Mouse (Mus musculus): ENCODE data around the gene Stmn1.

Stmn1 gene

DNA sequence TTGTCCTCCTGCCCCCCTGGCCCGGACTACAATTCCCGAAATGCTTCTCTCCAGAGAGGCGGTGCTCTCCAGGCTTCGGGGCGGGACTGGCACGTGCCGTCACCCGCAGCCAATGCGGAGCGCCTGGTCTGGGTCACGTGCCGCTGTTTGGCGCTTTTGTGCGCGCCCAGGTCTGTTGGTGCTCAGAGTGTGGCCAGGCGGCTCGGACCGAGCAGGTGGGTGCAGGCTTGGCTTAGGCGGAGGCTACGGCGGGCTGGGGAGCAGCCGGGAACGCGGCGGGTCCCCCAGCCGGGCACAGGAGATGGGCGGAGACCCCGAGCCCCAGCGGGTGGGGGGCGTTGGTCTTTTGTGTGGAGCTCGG lies at the start of gene Stmn1:
Gene Stmn1, plus strand, starts transcription at position 106 of the 361 bp plus-strand sequence.
- peak; percentile 86 for DNase-seq (ENCODE audit: extremely low read depth, low read depth)

DNA sequence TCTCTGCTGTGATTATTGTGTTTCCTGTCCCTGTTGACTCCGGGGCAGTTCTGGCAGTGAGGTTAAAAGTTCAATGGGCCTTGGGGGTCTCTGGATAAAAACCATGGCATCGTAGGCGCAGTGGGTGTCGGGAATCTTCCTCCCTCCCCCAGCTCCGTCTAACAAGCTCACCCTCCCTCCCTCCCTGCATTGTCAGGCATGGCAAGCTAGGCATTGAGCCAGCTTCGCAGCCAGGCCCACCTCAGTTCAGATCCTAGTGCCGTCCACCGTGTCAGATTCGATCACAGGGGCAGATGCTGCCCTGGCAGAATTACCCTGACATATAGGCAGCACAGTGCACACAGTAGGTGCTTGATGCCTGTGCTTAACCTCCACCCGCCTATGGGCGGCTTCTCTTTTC lies 46.1 kb upstream of the Stmn1 start:
- no peak for DNase-seq (ENCODE audit: extremely low read depth, low read depth)

DNA sequence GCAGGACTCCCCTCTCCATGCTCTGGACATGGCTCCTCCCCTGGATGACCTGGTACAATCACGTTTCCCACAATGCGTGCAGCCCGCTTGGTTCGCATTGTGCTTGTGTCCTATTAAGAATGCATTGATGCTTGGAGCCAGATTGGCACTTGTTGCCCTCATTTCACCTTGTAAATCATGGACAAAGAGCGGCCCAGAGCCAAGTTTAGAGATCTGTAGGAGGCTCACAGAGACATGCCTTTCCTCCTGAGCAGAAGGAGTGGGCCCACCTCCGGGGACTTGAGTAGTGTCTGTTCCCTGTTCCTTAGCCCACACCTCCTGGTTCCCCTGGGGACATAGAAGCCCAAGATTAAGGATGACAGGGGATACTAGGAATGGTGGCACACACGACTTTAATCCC lies 44.2 kb upstream of the Stmn1 start:
- no peak for DNase-seq (ENCODE audit: extremely low read depth, low read depth)

DNA sequence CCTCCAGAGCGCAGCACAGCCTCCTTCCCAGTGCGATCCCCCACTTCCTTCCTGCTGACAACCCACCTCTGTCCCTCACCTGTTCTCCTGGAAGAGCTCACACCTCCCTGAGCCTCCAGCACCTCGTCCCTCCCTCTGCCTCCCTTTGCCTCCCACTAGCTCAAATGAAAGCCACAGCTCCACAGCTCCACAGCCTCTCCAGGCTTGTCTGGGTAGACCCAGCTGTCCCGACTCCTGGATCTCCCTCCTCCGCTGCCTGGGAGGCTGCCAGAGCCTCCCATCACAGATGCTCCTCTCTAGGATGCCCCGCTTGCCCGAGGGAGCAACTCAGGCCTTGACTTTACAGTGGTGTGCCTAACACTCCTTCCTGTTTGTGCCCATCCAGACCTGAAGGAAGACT lies 43.0 kb upstream of the Stmn1 start:
- no peak for DNase-seq (ENCODE audit: extremely low read depth, low read depth)

DNA sequence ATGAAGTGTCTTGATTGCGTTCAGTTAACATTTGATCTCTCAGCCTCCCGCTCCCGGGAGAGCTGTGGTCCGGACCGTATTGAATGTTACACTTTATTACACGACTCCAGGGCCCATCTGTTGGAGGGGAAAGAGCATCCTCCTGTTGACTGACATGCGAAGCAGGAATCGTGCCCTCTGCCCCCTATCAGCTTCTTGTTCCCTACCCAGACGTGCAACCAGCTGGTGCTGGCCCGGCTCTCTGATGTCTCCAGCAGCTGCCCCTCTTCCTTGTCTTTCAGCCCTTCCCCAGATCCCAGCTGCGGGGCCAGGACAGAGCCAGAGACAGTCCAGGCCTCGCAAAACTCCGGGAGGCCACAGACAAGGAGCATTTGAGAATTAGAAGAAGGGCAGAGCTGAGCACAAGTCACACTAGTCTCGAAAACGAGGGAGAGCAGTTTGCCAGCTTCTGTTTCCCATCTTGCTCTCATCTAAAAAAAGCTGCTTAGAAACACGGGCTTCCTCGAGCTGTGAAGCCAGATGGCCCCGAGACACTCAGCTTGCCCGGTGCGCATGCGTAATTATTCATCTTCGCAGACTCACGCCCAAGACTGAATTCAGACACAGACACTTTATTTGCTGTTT lies 37.6 kb upstream of the Stmn1 start:
- DNase-seq (ENCODE audit: extremely low read depth, low read depth) = no peak

DNA sequence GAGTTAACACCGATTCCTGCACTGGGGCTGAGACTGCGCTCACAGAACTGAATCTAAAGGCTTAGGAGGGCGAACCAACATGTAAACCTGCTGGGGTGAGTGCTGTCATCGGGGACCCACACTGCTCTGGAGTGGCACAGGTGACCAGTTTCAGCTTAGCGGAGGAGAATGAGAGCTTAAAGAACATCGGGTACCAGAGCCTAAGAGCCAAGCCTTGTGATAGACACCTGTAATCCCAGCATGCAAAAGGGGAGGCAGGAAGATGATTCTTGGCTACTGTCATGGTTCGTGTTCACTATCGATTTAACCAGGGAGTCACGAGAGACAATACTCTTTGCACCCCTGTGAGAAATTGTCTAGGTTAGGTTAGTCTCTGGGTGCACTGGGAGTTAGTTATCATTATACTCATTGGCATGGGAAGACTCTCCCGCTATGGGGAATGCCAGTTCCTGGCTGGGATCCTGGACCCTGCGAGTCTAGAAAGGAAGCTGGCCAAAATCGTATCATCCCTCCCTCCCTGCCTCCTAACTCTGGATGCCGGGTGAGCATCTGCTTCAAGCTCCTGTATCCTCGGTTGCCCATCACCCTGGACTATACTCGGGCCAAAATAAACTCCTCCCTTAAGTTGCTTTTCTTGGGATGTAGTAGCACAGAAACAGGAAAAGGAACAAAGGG lies 35.3 kb upstream of the Stmn1 start:
- no peak for DNase-seq (ENCODE audit: extremely low read depth, low read depth)

DNA sequence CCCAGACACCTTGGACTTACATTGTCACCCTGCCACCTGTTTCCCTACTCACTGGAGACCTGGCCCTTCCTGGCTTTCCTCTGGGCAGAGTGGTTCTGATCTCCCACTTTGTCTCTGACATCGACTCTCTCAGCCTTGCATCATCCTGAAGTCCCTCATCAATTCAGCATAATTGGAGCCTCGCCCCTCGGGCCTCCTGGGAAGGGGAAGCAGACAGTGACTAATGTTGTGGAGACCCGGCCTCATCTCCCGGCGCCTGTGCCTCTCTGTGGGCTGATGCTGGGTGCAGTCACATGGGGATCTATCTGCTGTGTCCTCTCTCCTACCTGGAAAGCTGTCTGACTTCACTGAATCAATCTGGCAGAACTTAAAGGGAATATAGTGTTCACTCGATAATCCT lies 31.9 kb upstream of the Stmn1 start:
- DNase-seq (ENCODE audit: extremely low read depth, low read depth) = no peak

DNA sequence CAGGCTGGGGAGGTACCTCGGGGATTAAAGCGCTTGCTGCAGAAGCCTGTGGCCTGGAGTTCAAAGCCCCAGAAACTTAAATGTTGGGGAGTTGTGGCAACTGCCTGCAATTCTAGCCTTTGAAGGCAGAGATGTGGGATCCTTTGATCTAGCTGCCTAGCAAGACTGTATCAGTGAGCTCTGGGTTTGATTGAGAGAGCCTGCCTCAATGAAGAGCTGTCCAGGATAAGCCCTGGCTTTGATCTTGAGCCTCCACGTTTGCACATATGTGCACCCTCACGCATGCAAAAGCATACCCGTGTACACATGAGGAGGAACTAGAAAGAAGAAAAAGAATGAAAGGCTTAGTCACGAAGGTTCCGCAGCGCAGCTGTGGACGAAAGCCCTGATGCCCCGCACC lies 31.5 kb upstream of the Stmn1 start:
- DNase-seq (ENCODE audit: extremely low read depth, low read depth) = no peak

DNA sequence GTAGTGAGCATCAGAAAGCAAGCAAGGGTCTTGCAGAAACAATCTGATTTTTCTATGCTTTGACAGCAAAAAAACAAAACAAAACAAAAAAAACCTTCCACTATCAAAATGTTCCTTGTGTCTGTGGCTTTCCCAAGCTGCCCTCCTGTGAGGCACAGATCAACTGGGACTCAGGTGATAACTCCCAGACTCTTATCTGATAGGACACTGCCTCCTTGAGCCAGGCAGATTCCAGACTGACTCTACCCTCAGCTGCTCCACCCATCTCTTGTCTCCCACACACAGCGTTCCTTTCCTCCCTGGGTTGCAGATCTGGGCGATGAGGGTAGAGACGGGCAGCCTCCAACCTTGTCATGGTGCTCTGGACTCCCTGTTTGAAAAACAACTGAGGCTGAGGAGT lies 29.0 kb upstream of the Stmn1 start:
- peak; percentile 53 for DNase-seq (ENCODE audit: extremely low read depth, low read depth)

DNA sequence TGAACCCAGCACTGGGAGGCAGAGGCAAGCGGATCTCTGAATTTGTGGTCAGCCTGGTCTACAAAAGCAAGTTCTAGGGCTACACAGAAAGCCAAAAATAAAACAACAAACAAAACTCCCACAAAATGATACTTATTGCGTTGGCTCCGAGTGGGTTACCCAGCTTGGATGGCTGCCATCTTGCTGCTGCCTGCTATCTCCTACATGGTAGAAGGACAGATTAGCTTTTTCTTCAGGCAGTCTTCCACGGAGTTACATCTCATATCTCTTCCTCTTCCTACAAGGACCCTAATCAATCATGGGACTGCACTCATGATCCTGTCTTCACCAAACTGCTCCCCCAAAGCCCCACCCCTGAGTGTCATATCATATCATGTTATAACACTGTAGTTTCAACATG lies 28.2 kb upstream of the Stmn1 start:
- DNase-seq (ENCODE audit: extremely low read depth, low read depth) = peak; percentile 28

DNA sequence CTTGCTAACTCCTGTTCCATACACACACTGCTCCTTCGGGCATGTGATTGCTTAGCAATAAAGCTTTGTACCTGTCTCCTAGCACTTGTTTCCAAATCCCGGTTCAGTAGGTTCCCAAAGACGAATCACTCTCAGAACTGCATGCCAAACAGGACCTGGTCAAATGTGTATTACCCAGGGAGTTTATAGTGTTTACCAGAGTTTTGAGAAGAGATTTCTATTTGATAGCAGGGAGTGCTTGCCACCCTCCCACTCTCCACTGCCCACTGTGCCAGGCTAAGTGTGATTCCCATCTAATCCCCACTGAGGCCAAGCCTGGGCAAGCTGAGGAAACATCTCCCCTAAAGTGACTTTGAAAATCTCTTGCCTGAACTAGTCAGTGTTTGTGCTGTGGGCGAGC lies 25.9 kb upstream of the Stmn1 start:
- DNase-seq (ENCODE audit: extremely low read depth, low read depth) = no peak

DNA sequence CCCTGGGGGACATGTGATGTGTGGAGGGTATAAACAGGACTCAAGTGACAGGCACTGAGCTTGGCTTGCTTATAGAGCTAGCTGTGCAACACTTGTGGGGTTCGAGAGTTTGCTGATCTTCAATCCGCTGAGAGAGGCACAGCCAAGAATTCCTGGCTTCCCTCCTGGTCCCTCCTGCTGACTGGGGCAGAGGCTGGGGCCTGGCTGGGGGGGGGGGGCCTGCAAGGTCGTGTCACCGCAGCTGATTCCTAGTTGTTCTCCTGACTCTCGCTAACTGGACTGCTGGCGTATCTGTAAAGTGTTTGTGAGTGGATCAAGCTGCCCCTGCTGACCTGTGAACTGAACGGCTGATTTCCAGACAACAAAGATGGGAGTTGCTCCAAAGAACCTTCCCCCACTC lies 24.5 kb upstream of the Stmn1 start:
- DNase-seq (ENCODE audit: extremely low read depth, low read depth) = no peak

DNA sequence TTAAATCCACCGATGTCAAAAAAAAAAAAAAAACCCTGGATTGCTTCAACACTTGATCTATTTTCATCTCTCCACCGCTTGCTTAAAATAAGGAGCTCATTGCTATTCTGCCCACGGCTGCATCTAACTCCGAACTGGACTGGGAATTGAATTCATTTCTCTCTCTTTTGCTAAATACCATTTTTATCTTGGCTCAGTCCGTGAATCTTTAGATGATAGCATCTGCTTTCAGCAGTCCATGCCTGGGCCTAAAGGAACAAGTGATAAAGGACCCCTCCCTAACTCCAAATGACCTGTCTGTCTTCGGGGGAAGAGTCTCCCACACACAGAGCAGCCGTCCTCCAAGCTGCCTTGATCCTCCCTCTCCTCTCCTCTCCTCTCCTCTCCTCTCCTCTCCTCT lies 23.2 kb upstream of the Stmn1 start:
- no peak for DNase-seq (ENCODE audit: extremely low read depth, low read depth)

DNA sequence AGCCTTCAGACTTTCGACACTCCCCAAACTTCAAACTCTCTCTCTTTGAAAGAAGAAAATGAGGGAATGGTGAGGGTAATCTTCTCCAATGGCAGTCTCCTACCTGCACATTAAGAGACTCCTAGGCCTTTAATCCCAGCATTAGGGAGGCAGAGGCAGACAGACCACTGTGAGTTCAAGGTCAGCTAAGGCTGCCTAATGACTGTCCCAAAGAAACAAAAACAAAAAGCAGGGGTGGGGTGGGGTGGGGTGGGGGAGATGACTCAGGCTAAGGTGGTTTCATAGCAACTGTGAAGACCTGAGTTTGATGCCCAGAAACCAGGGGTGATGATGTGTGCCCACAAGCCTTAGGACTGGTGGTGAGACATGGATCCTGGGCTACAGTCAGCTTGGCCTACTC lies 22.6 kb upstream of the Stmn1 start:
- no peak for DNase-seq (ENCODE audit: extremely low read depth, low read depth)

DNA sequence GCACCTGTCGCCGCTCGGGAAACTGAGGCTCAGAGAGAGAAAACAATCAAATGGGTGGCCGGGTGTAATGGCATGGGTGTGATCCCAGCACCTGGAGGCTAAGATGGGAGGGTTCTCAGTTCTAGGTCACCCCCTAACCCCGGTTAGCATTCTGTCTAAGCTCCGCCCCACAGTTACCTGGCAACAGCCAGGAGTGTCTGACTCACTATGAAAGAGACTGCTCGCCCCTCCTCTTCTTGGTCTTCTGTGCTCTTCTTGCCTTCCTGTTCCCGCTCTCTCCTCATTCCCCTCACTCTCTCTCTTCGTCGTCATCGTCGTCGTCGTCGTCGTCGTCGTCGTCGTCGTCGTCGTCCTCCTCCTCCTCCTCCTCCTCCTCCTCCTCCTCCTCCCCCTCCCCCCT lies 20.2 kb upstream of the Stmn1 start:
- DNase-seq (ENCODE audit: extremely low read depth, low read depth) = no peak

DNA sequence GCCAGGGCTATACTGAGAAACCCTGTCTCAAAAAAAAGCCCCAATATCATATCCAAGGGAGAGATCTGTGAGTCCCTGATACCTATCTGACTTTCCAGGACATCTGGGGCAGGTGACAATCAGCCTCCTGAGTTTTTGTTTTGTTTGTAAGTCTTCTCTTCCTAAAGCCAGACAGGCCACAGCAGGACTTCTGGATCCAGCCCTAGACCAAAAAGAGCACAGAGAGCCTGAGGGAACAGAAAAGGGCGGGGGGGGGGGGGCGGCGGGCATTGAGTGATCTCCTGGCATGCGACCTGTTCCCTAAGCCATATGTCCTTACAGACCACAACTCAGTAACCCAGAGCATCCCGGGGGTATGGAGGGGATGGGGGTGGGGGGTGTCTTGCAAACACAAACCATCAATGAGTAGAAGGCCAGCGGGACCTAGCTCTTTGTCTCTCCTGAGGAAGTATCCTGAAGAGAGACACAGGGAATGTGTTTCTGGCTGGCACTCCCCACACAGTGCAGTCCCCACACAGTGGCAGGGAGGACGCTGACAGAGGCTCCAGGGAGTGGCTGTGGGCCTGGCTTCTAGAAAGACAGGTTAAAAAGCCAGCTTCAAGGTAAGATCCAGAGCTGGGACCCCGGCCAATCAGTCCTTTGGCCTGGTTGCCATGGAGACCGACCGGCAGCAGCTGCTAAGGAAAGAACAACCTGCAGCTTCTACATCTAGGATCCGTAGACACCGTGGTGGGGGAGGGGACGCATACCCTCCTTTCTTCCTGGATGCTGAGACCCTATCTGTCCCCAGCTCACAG lies 18.3 kb upstream of the Stmn1 start:
- no peak for DNase-seq (ENCODE audit: extremely low read depth, low read depth)

DNA sequence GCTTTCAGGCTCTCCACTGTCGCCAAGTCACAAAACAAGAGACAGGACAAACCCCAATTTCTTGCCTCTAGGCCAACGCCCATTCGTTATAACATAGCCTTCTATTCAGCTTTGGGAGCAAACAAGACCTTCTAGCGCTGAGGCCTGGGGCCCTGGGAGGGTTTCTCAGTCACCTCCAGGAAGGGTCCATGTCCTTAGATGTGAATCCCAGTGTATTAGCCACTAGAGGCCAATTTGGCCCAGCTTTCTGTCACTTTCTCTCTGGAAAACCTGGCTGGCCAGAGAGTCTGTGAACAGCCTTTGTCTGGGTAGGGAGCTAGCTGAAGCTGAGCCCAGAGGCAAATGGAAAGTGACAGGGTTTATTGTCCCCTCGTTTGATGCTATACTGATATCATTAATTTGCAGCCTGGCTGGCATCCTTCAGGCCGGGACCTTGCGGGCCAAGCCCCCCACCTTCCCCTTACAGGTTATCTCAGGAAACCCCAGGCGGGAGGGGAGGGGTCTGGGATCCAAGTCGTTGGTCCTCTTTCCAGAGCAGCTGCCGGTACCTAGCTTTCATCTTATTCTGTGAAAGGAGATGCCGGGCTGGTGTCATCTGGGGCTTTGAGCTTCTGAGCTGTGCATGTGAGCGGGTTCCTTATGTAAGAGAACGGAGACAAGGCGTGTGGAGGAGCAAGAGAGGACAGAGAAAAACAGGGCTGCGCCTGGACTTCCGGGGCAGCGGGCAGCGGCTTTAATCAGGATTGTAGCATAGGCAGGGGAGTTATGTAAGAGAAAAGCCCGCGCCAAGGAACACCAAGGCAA lies 17.5 kb upstream of the Stmn1 start:
- no peak for DNase-seq (ENCODE audit: extremely low read depth, low read depth)

DNA sequence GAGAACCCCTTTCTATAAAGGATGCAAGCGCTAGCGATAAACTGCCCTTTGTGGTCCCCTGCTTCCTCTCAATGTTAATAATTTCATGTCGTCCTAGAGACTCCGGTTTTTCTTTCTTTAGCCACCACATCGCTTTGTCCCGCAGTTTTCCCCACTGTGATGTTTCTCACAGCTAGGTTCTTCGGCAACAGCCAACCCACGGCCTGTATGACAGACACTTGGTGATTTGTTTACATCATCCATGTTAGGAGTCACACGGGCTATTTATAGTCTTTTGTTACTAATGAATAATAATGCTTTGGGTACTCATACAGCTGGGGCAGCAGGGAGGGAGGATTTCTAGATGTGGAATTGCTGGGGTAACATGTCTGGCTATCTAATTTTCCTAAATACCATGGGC lies 16.6 kb upstream of the Stmn1 start:
- no peak for DNase-seq (ENCODE audit: extremely low read depth, low read depth)

DNA sequence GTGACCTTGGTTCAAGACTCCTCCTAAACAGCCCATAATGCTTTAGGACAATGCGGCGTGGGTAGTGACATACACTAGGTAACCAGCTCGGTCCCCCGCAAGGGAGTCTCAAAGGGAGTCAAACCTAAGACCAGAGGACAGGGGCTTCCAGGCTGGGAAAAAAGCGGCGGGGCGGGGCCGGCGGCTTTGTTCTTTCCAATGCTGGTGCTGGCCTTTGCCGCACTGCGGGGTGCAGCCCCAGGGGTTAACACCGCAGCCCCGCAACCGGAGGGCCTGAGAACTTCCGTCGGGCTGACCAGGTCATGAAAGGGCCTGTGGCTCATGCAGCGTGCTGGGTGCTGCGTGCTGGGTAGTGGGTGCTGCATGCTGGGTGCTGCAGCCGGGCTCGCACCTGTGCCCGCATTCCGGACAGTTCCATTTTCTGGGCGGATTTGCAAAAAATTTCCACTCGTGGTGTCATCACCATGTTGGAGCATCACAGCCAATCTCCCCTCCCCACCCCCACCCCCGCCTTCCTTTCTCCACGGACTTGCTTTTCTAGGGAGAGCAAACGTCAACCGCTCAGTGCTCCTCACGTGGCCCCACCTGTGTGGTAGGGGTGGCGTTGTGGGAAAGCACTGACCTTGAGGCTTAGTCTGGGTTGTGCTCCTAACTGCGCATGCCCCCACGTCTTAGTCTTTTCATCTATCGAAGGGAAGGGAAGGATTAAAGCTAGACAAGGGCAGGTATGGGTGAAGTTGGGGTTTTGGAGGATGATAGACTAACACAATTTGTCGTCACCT lies 14.3 kb upstream of the Stmn1 start:
- DNase-seq (ENCODE audit: extremely low read depth, low read depth) = no peak

DNA sequence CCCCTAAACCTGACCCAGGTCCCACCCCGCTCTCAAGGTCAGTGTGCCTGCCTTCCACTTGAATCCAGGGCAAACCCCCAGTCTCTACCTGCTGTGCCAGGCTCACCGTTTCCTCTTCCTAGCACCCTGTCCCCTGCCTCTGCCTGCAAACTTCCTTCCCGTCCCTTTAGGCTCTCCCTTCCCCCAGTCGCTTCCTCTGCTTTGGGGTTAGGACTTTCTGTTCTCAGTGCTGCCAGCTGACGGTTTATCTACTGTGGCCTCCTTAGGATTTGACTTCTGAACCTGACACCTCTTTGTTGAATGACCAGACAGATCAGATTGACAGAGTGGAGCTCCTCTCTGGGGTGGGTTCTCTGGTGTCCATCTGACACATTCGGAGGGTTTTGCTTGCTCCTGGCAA lies 12.8 kb upstream of the Stmn1 start:
- DNase-seq (ENCODE audit: extremely low read depth, low read depth) = no peak

DNA sequence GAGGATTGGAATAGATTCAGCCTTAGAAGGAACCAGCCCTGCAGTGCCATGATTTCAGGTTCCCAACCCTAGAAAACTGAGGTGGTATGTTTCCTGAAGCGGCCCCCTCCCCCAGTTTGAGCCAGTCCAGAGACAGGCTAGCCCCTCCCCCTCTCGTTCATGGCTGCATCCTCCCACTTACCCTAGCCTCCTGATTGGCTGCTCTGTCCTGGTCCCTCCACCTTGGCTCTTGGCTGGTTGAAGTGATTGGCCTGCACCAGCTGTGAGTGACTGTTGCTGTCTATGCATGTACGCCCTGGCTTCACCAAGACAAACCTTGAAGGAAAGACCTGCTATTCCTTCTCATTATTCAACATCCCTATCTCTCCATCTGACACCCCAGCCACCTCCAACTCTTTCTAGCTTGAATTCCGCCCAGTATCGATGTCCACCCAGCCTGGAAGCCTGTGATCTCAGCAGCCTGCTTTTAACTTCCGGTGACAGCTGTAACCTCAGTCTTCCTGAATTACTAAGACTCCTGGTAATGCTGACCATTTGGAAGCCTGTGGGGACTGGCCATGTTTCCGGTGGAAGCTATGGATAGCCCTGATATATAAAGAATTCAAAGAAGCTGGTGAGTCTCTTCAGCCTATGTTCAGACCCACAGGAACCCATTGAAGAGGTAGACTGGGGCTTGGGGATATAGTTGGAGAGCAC lies 10.8 kb upstream of the Stmn1 start:
- no peak for DNase-seq (ENCODE audit: extremely low read depth, low read depth)
